Mouse (Mus musculus) spleen, postnatal 36 days (tissue): ENCODE measurements around the gene Tctn1.
A peak's percentile ranks its signal among the peaks of the same experiment; 100 is the strongest.

Experiments used
- DNase-seq, 2 experiments: peaks; one replicate each; pipeline ENCODE4 v3.0.0; 2022; ENCODE audit warnings: low spot score in 2 of 2, mixed read lengths in 1 of 2

The Tctn1 gene

GRCm38 (mm10) chr5:122247529-122247928 lies 16.7 kb downstream of the Tctn1 start:
- DNase-seq: no peak

GRCm38 (mm10) chr5:122246547-122247167 lies 17.6 kb downstream of the Tctn1 start:
- DNase-seq: no peak

- no peak for DNase-seq
These were observed 19.1 kb downstream of the Tctn1 start for GRCm38 (mm10) chr5:122245186-122245585.

- DNase-seq: no peak
These were observed 20.3 kb downstream of the Tctn1 start for GRCm38 (mm10) chr5:122243781-122244523.

- DNase-seq: no peak
These were observed 21.6 kb downstream of the Tctn1 start for GRCm38 (mm10) chr5:122242521-122243123.

- DNase-seq: no peak
These were observed 23.3 kb downstream of the Tctn1 start for GRCm38 (mm10) chr5:122240989-122241388.

- DNase-seq: no peak
These were observed 23.7 kb downstream of the Tctn1 start for GRCm38 (mm10) chr5:122240521-122240920.

- no peak for DNase-seq
These were observed 24.6 kb downstream of the Tctn1 start for GRCm38 (mm10) chr5:122239618-122240017.

GRCm38 (mm10) chr5:122237200-122237599 lies 27.1 kb downstream of the Tctn1 start:
- DNase-seq: no peak

- peak; percentile 54 to 58 for DNase-seq
These were observed 28.9 kb downstream of the Tctn1 start for GRCm38 (mm10) chr5:122235196-122235836.

- peak; percentile 77 to 81 for DNase-seq
These were observed 29.7 kb downstream of the Tctn1 start for GRCm38 (mm10) chr5:122234319-122235195.

GRCm38 (mm10) chr5:122233695-122234094 lies 30.6 kb downstream of the Tctn1 start:
- DNase-seq: peak; percentile 78 to 80

GRCm38 (mm10) chr5:122233077-122233581 lies 31.1 kb downstream of the Tctn1 start:
- peak; percentile 56 to 62 for DNase-seq

- peak in 1 of 2 experiments; percentile 69 for DNase-seq
These were observed 32.3 kb downstream of the Tctn1 start for GRCm38 (mm10) chr5:122232004-122232403.

- peak in 1 of 2 experiments; percentile 53 for DNase-seq
These were observed 32.8 kb downstream of the Tctn1 start for GRCm38 (mm10) chr5:122231431-122231830.

- DNase-seq: peak in 1 of 2 experiments; percentile 61
These were observed 33.4 kb downstream of the Tctn1 start for GRCm38 (mm10) chr5:122230816-122231215.

- no peak for DNase-seq
These were observed 35.5 kb downstream of the Tctn1 start for GRCm38 (mm10) chr5:122228772-122229171.

GRCm38 (mm10) chr5:122228271-122228765 lies 35.9 kb downstream of the Tctn1 start:
- no peak for DNase-seq

GRCm38 (mm10) chr5:122224291-122224690 lies 40.0 kb downstream of the Tctn1 start:
- no peak for DNase-seq

GRCm38 (mm10) chr5:122221085-122221484 lies 43.2 kb downstream of the Tctn1 start:
- DNase-seq: no peak
